Mouse (Mus musculus): Measurements from ENCODE around the gene Mrrf. TPM values are rescaled to one million over a fixed set of nuclear protein-coding genes. Genes with fewer than 3 reads are reported as not detected.
"Not testable (repeated sequence)": the region's sequence is repeated elsewhere in the genome, so short reads cannot be mapped to it uniquely, and the experiment has no call there.

Gene Mrrf
- polyA plus RNA-seq, 1 experiment: not detected

- TF ChIP-seq CTCF (IDR thresholded peaks at IDR 0.05; ENCODE audit: insufficient read depth, low read depth, low read length) (no peak), POLR2A (IDR thresholded peaks at IDR 0.05; ENCODE audit: insufficient read depth, low read depth, low read length) (no peak)
- Histone ChIP-seq H3K27ac (ENCODE audit: insufficient read depth, low read depth, low read length) (no peak overlapping the region), H3K4me1 (ENCODE audit: control insufficient read depth, insufficient read depth, low read length) (no peaks in the 10 kb centered on the region), H3K4me3 (ENCODE audit: insufficient read depth, low read depth, low read length) (no peak overlapping the region)
- WGBS: 33% methylated on average over 1 of the region's 1 CpGs
These were observed 31.9 kb downstream of the Mrrf start for GRCm38 (mm10) chr2:36167990-36168618.

- 78% methylated on average over 4 of the region's 4 CpGs for WGBS
- H3K4me1 ChIP-seq (ENCODE audit: control insufficient read depth, insufficient read depth, low read length): no peaks in the 10 kb centered on the region
- no peak overlapping the region for H3K27ac ChIP-seq (ENCODE audit: insufficient read depth, low read depth, low read length)
- H3K4me3 ChIP-seq (ENCODE audit: insufficient read depth, low read depth, low read length): no peak overlapping the region
- TF ChIP-seq POLR2A (IDR thresholded peaks at IDR 0.05; ENCODE audit: insufficient read depth, low read depth, low read length) (no peak), CTCF (IDR thresholded peaks at IDR 0.05; ENCODE audit: insufficient read depth, low read depth, low read length) (no peak)
These were observed 33.0 kb downstream of the Mrrf start for GRCm38 (mm10) chr2:36169176-36169575.

GRCm38 (mm10) chr2:36172136-36172535, 35.9 kb downstream of the Mrrf start:
- H3K27ac ChIP-seq (ENCODE audit: insufficient read depth, low read depth, low read length): no peak overlapping the region
- no peaks in the 10 kb centered on the region for H3K4me1 ChIP-seq (ENCODE audit: control insufficient read depth, insufficient read depth, low read length)
- 66% methylated on average over 4 of the region's 4 CpGs for WGBS
- no peak for TF ChIP-seq POLR2A (IDR thresholded peaks at IDR 0.05; ENCODE audit: insufficient read depth, low read depth, low read length)
- TF ChIP-seq CTCF (IDR thresholded peaks at IDR 0.05; ENCODE audit: insufficient read depth, low read depth, low read length): no peak
- no peak overlapping the region for H3K4me3 ChIP-seq (ENCODE audit: insufficient read depth, low read depth, low read length)

- 90% methylated on average over 3 of the region's 3 CpGs for WGBS
- H3K27ac ChIP-seq (ENCODE audit: insufficient read depth, low read depth, low read length): no peak overlapping the region
- no peaks in the 10 kb centered on the region for H3K4me1 ChIP-seq (ENCODE audit: control insufficient read depth, insufficient read depth, low read length)
- TF ChIP-seq CTCF (IDR thresholded peaks at IDR 0.05; ENCODE audit: insufficient read depth, low read depth, low read length): no peak
- no peak for TF ChIP-seq POLR2A (IDR thresholded peaks at IDR 0.05; ENCODE audit: insufficient read depth, low read depth, low read length)
- H3K4me3 ChIP-seq (ENCODE audit: insufficient read depth, low read depth, low read length): no peak overlapping the region
These were observed 36.4 kb downstream of the Mrrf start for GRCm38 (mm10) chr2:36172574-36172973.

GRCm38 (mm10) chr2:36179487-36179886, 43.3 kb downstream of the Mrrf start:
- WGBS: 76% methylated on average over 3 of the region's 3 CpGs
- TF ChIP-seq CTCF (IDR thresholded peaks at IDR 0.05; ENCODE audit: insufficient read depth, low read depth, low read length) (no peak), POLR2A (IDR thresholded peaks at IDR 0.05; ENCODE audit: insufficient read depth, low read depth, low read length) (no peak)
- peaks cover under 1% of the 10 kb centered on the region; the same call in 1 of the 2 replicates for H3K4me1 ChIP-seq (ENCODE audit: control insufficient read depth, insufficient read depth, low read length)
- no peak overlapping the region for H3K27ac ChIP-seq (ENCODE audit: insufficient read depth, low read depth, low read length)
- H3K4me3 ChIP-seq (ENCODE audit: insufficient read depth, low read depth, low read length): no peak overlapping the region

GRCm38 (mm10) chr2:36181587-36182368, 45.6 kb downstream of the Mrrf start:
- WGBS: 95% methylated on average over 4 of the region's 4 CpGs

GRCm38 (mm10) chr2:36183278-36183677, 47.1 kb downstream of the Mrrf start:
- TF ChIP-seq POLR2A (IDR thresholded peaks at IDR 0.05; ENCODE audit: insufficient read depth, low read depth, low read length) (no peak), CTCF (IDR thresholded peaks at IDR 0.05; ENCODE audit: insufficient read depth, low read depth, low read length) (no peak)
- no peak overlapping the region for H3K27ac ChIP-seq (ENCODE audit: insufficient read depth, low read depth, low read length)
- whole genome bisulfite sequencing: 53% methylated on average over 2 of the region's 2 CpGs
- no peak overlapping the region for H3K4me3 ChIP-seq (ENCODE audit: insufficient read depth, low read depth, low read length)
- peaks cover 3% of the 10 kb centered on the region; the same call in 1 of the 2 replicates for H3K4me1 ChIP-seq (ENCODE audit: control insufficient read depth, insufficient read depth, low read length)

More at GRCm38 (mm10) chr2:36181587-36182368, 45.6 kb downstream of the Mrrf start:
- not testable (repeated sequence) for H3K4me1 ChIP-seq (ENCODE audit: control insufficient read depth, insufficient read depth, low read length); H3K4me3 ChIP-seq (ENCODE audit: insufficient read depth, low read depth, low read length); H3K27ac ChIP-seq (ENCODE audit: insufficient read depth, low read depth, low read length)

- Histone ChIP-seq H3K27ac (ENCODE audit: insufficient read depth, low read depth, low read length) (no peak overlapping the region), H3K4me1 (ENCODE audit: control insufficient read depth, insufficient read depth, low read length) (peaks cover 3% of the 10 kb centered on the region; the same call in 1 of the 2 replicates), H3K4me3 (ENCODE audit: insufficient read depth, low read depth, low read length) (no peak overlapping the region)
- no peak for TF ChIP-seq POLR2A (IDR thresholded peaks at IDR 0.05; ENCODE audit: insufficient read depth, low read depth, low read length)
- no peak for TF ChIP-seq CTCF (IDR thresholded peaks at IDR 0.05; ENCODE audit: insufficient read depth, low read depth, low read length)
- 98% methylated on average over 2 of the region's 2 CpGs for WGBS
These were observed 48.0 kb downstream of the Mrrf start for GRCm38 (mm10) chr2:36184192-36184591.

GRCm38 (mm10) chr2:36184876-36185275, 48.7 kb downstream of the Mrrf start:
- TF ChIP-seq POLR2A (IDR thresholded peaks at IDR 0.05; ENCODE audit: insufficient read depth, low read depth, low read length): no peak
- no peak for TF ChIP-seq CTCF (IDR thresholded peaks at IDR 0.05; ENCODE audit: insufficient read depth, low read depth, low read length)
- H3K4me3 ChIP-seq (ENCODE audit: insufficient read depth, low read depth, low read length): no peak overlapping the region
- WGBS: 44% methylated on average over 6 of the region's 6 CpGs

GRCm38 (mm10) chr2:36189200-36189599, 53.0 kb downstream of the Mrrf start:
- H3K4me3 ChIP-seq (ENCODE audit: insufficient read depth, low read depth, low read length); H3K4me1 ChIP-seq (ENCODE audit: control insufficient read depth, insufficient read depth, low read length); H3K27ac ChIP-seq (ENCODE audit: insufficient read depth, low read depth, low read length): not testable (repeated sequence)
- 79% methylated on average over 6 of the region's 6 CpGs for WGBS

More at GRCm38 (mm10) chr2:36184876-36185275, 48.7 kb downstream of the Mrrf start:
- H3K27ac ChIP-seq (ENCODE audit: insufficient read depth, low read depth, low read length): no peak overlapping the region
- H3K4me1 ChIP-seq (ENCODE audit: control insufficient read depth, insufficient read depth, low read length): peaks cover 3% of the 10 kb centered on the region; the same call in 1 of the 2 replicates
